Mouse (Mus musculus) small intestine, adult 2 months (tissue): ENCODE measurements at regions not wholly inside any gene's neighbourhood (a gene's known extent, or its start where the extent isn't known, plus 50 kb on each side); places are given as distances from the start of the nearest gene placed in this dataset.

Source experiments
- H3K27ac ChIP-seq: fragments of 200-500 bp; 2 replicates; pipeline ENCODE4 v1.5.1; 2012; ENCODE audit warnings: low read depth, low read length, control low read depth, inconsistent platforms; ENCODE audit not compliant: insufficient read depth
- H3K27me3 ChIP-seq: fragments of 200-500 bp; 2 replicates; pipeline ENCODE4 v1.6.1; 2012; ENCODE audit warnings: mild to moderate bottlenecking, moderate library complexity, low read length, inconsistent platforms; ENCODE audit not compliant: control insufficient read depth, insufficient read depth
- H3K36me3 ChIP-seq: fragments of 200-500 bp; 2 replicates; pipeline ENCODE4 v1.6.1; 2012; ENCODE audit warnings: mild to moderate bottlenecking, low read length, control low read depth, inconsistent platforms; ENCODE audit not compliant: control insufficient read depth, insufficient read depth
- H3K4me1 ChIP-seq: fragments of 200-500 bp; 2 replicates; pipeline ENCODE4 v1.6.1; 2012; ENCODE audit warnings: low read length, inconsistent platforms, mixed read lengths; ENCODE audit not compliant: control insufficient read depth, insufficient read depth, insufficient read length
- H3K4me3 ChIP-seq: fragments of 200-500 bp; 2 replicates; pipeline ENCODE4 v1.5.1; 2012; ENCODE audit warnings: low read depth, mild to moderate bottlenecking, control low read depth, inconsistent platforms, low read length, moderate library complexity
- CTCF ChIP-seq: fragments of 200-500 bp; IDR thresholded peaks from 2 replicates; pipeline ENCODE4 v1.5.1; 2012; ENCODE audit warnings: low read depth, mild to moderate bottlenecking, control low read depth, inconsistent platforms, low read length, moderate library complexity, mixed read lengths; ENCODE audit not compliant: insufficient replicate concordance, insufficient read length; ENCODE audit errors: extremely low read depth
- POLR2A ChIP-seq: fragments of 200-500 bp; IDR thresholded peaks from 2 replicates; pipeline ENCODE4 v1.6.1; 2012; ENCODE audit warnings: low read depth, mild to moderate bottlenecking, control low read depth, inconsistent platforms, low read length, moderate library complexity
- WGBS: fragments of 180-500 bp; shearing (Covaris S2); methylation state at CpG from one replicate; pipeline ENCODE4 v1.1.7; 2018; 5-methylcytosine and 5-hydroxymethylcytosine counted together

DNA sequence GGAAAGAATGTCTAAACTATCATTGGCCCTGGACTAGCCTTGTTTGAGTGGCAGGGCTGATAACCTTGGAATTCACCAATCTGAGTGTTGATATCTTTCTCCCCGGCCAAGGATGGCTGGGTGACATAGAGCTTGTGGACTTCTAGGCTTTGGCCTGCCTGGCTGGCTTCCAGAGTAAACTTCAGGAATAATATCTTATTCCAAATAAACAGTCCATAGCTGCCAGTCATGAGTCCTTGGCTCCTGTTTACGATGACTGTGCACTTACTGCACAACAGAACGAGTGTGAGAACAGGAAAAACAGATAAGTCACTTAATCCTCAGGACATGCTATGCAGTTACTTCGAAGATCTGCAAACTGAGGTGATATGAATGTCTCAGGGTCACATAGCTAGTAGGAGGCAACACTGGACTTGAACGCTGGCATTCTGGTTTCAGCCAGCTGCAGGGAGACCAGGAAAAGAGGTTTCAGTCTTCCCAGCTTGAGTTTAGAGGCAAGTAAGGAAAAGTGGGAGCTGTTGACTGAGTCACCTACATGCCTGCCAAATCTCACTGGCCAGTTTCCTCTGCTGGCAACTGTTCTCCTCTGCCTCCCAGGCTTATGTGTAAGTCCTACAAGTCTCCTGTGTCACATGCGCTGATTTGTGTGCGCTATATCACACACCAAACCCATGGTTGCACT is 74.6 kb downstream of the Il12a start:
- Histone ChIP-seq H3K36me3 (no peaks in the 10 kb centered on the region), H3K27ac (no peak overlapping the region), H3K4me3 (no peak overlapping the region), H3K4me1 (peaks cover 3% of the 10 kb centered on the region; the same call in 1 of the 2 replicates), H3K27me3 (no peaks in the 10 kb centered on the region)
- WGBS = 31% methylated on average over 7 of the region's 7 CpGs
- no peak for TF ChIP-seq CTCF
- TF ChIP-seq POLR2A = no peak

DNA sequence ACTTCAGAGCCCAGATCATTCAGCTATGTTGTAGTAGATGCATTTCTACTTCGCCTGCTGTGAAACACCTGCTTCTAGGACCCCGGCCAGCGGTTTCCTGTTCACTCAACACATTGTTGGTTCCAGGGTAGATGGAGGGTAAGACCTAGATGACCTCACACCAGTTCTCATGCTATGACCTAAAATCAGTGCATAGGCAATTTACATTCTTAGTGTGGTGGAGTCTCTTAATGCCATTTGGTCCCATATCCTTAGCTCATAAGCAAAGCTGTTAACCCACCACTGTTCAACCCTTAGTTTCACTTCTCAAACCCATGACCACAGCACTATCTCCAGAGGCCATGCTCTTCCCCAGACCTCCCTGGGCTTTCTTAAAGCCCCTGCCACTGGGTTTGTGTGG is 81.1 kb downstream of the Il12a start:
- WGBS = 96% methylated on average over 3 of the region's 3 CpGs
- H3K36me3 ChIP-seq = no peaks in the 10 kb centered on the region
- no peaks in the 10 kb centered on the region for H3K27me3 ChIP-seq
- no peak overlapping the region for H3K27ac ChIP-seq
- no peak overlapping the region for H3K4me3 ChIP-seq
- no peaks in the 10 kb centered on the region for H3K4me1 ChIP-seq
- TF ChIP-seq POLR2A (no peak), CTCF (no peak)

DNA sequence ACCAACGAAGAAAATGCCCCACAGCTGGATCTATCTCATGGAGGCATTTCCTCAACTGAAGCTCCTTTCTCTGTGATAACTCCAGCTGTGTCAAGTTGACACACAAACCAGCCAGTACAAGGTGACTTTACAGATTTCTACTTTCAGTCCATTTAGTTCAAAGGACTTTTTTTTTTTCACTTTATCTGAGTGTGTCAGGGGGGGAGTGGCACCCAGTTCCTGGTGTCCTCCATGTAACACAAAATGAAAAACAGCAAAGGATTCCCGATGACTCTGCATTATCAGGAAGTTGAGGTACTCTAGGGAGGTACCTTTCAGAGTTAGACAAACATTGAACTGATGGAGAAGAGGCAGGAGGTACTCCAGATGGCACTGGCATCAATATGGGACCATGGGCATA is 87.4 kb downstream of the Il12a start:
- H3K4me3 ChIP-seq = no peak overlapping the region
- no peaks in the 10 kb centered on the region for H3K36me3 ChIP-seq
- H3K27me3 ChIP-seq = no peaks in the 10 kb centered on the region
- 56% methylated on average over 2 of the region's 2 CpGs for WGBS
- TF ChIP-seq POLR2A (no peak), CTCF (no peak)
- H3K27ac ChIP-seq = no peak overlapping the region
- no peaks in the 10 kb centered on the region for H3K4me1 ChIP-seq

- 71% methylated on average over 16 of the region's 16 CpGs for WGBS
- no peak for TF ChIP-seq POLR2A
- TF ChIP-seq CTCF = no peak
- H3K27me3 ChIP-seq = no peaks in the 10 kb centered on the region
Measured at GRCm38 (mm10) chr3:68778354-68779040, 88.1 kb downstream of the Il12a start.

DNA sequence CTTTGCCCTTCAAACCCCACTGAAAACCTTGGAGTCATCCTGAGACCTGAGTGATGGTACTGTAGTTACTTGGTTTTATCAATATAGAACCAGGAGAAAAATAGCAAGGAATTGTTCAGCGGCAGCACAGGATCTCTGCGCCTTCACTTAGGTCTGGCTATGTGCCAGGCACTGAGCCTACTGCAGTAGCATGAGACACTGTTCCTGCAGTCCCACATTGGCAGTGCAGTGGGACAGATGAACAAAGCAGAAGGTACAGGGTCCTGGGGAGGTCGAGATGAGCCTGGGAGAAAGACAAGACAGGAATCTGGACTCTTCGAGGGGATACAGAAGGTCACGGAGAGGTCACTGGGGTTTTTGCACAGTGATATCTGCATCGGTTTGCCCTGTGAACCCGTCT is 88.5 kb upstream of the 1110032F04Rik start:
- H3K27ac ChIP-seq = no peak overlapping the region

More at GRCm38 (mm10) chr3:68778354-68779040, 88.1 kb downstream of the Il12a start:
- Histone ChIP-seq H3K27ac (no peak overlapping the region), H3K4me1 (no peaks in the 10 kb centered on the region), H3K36me3 (no peaks in the 10 kb centered on the region), H3K4me3 (no peak overlapping the region)

DNA sequence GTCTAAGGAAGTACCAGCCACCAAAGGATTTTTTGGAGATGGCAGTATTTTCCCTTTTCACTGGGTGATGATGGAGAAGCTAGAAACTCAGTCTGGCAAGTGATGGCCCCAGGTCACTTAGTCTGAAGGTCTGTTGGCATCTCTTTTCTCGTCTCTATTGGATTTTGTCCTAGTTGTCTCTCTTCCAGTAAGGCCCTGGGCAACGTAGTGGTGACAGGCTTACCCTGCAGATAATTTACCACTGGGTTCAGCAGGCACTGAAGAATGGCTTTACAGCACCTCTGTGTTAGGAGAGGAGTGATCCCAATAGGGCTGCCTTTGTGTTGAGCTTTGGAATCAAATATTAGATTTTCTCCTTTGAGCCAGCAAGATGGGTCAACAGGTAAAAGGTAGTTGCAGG is 87.9 kb upstream of the 1110032F04Rik start:
- H3K36me3 ChIP-seq = no peaks in the 10 kb centered on the region
- H3K27me3 ChIP-seq = no peaks in the 10 kb centered on the region
- H3K4me1 ChIP-seq = no peaks in the 10 kb centered on the region
- H3K4me3 ChIP-seq = no peak overlapping the region
- TF ChIP-seq CTCF (no peak), POLR2A (no peak)
- WGBS = 44% methylated on average over 2 of the region's 2 CpGs
- H3K27ac ChIP-seq = no peak overlapping the region

More for the DNA sequence above, 88.5 kb upstream of the 1110032F04Rik start:
- Histone ChIP-seq H3K36me3 (no peaks in the 10 kb centered on the region), H3K4me1 (no peaks in the 10 kb centered on the region), H3K4me3 (no peak overlapping the region), H3K27me3 (no peaks in the 10 kb centered on the region)
- no peak for TF ChIP-seq POLR2A
- TF ChIP-seq CTCF = no peak
- WGBS = 47% methylated on average over 7 of the region's 7 CpGs

DNA sequence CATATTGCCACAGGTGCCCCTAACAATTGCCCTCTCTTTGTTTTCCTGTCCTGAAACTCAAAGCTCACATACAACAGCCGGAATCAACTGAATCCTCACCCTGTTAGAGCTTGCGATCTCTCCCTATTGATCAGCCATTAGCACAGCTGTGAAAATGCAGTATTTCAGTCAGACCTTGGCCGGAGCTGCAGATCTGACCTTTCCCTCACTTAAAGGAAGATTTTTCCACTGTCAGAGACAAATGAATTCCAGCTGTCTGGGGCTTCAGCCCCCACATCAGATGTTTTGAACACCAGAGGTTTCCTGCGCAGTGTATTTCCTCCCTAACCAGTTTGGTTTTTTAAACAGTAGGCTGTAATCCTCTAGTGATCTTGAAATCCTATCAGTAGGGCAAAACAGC is 87.0 kb upstream of the 1110032F04Rik start:
- H3K36me3 ChIP-seq = no peaks in the 10 kb centered on the region
- TF ChIP-seq CTCF = no peak
- TF ChIP-seq POLR2A = no peak
- WGBS = 74% methylated on average over 4 of the region's 4 CpGs

More for the DNA sequence above, 87.0 kb upstream of the 1110032F04Rik start:
- Histone ChIP-seq H3K27me3 (no peaks in the 10 kb centered on the region), H3K27ac (no peak overlapping the region), H3K4me3 (no peak overlapping the region), H3K4me1 (no peaks in the 10 kb centered on the region)
